12 mouse cellular contexts compared by ENCODE assay signal in genomic region chr1:73970161-73970730, GRCm38 (mm10).
DNase-seq lines count a peak whose midpoint lies in the region; ATAC-seq and TF ChIP-seq lines count a peak whose summit lies in the region.
"Had no signal": no experiment of that assay in that cellular context is flagged by ENCODE, and none has a peak within 500 bp of the region (broad histone marks: within the 10 kb centered on the region; RNA-seq: fewer than 3 reads in every experiment).

No protein-coding gene starts in this region.

- no peak for ATAC-seq in heart, embryonic 12.5 days (ENCODE audit: insufficient number of reproducible peaks, low FRiP score)
- no peak for ATAC-seq in lung, embryonic 15.5 days (ENCODE audit: borderline replicate concordance, extremely low read depth, low FRiP score, low TSS enrichment)
- ATAC-seq in hematopoietic stem cell, adult 5-6 weeks (replicated peaks in 1 of 2; ENCODE audit: insufficient read depth in 1 of 2, low FRiP score in 2 of 2, low TSS enrichment in 1 of 2, low read depth in 1 of 2, poor library complexity in 2 of 2, severe bottlenecking in 2 of 2): peak; percentile 59 to 61
- ATAC-seq in stomach, embryonic 16.5 days (ENCODE audit: insufficient read depth, low FRiP score): no peak
- ATAC-seq in erythroid progenitor cell, adult 5-6 weeks (replicated peaks; ENCODE audit: low FRiP score, poor library complexity, severe bottlenecking): no peak
- ATAC-seq: forebrain, postnatal 0 days; hindbrain, embryonic 16.5 days; midbrain, embryonic 16.5 days had no signal

- no peaks in the 10 kb centered on the region for H3K27me3 ChIP-seq in heart, embryonic 12.5 days (replicated peaks)
- H3K27me3 ChIP-seq in lung, embryonic 15.5 days: no peaks in the 10 kb centered on the region
- H3K27me3 ChIP-seq in stomach, embryonic 16.5 days (ENCODE audit: control insufficient read depth, insufficient read depth, low read length): no peaks in the 10 kb centered on the region

- intact Hi-C loops in heart, postnatal 25 days (cut with DNase I): loop anchor here (2.0 kb wide), 1 partner anchor 15 kb away; no protein-coding TSS in a partner anchor

- H3K4me3 ChIP-seq in heart, embryonic 12.5 days: no peak overlapping the region
- no peak overlapping the region for H3K4me3 ChIP-seq in lung, embryonic 15.5 days
- H3K4me3 ChIP-seq in lung, adult 2 months (replicated peaks; ENCODE audit: extremely low read depth, low read depth, low read length): no peak overlapping the region
- H3K4me3 ChIP-seq in stomach, embryonic 16.5 days (replicated peaks; ENCODE audit: low read length): no peak overlapping the region

- no peak for TF ChIP-seq CTCF in lung, adult 2 months (IDR thresholded peaks at IDR 0.05; ENCODE audit: insufficient read depth, low read length)

- 0 out of 2 replicates have a peak overlapping the region, but pooled peaks have one; percentile 30 for H3K9ac ChIP-seq in heart, embryonic 12.5 days
- no peak overlapping the region for H3K9ac ChIP-seq in lung, embryonic 15.5 days
- 0 out of 2 replicates have a peak overlapping the region, but pooled peaks have one; percentile 49 for H3K9ac ChIP-seq in stomach, embryonic 16.5 days (ENCODE audit: low read length)
- H3K9ac ChIP-seq: forebrain, postnatal 0 days had no signal

- TF ChIP-seq POLR2A in lung, adult 2 months (IDR thresholded peaks at IDR 0.05; ENCODE audit: borderline replicate concordance, extremely low read depth, low read depth, low read length): no peak

- 39% methylated on average over 5 of the region's 5 CpGs for WGBS in heart, embryonic 12.5 days
- WGBS in lung, embryonic 15.5 days: 25% methylated on average over 5 of the region's 5 CpGs
- 36% methylated on average over 5 of the region's 5 CpGs for WGBS in lung, adult 2 months
- 26% methylated on average over 5 of the region's 5 CpGs for WGBS in stomach, embryonic 16.5 days

- peak overlapping the region; percentile 62 for H3K27ac ChIP-seq in heart, embryonic 12.5 days (ENCODE audit: poor library complexity, severe bottlenecking)
- peak overlapping the region; percentile 21; the same call in 1 of the 2 replicates for H3K27ac ChIP-seq in lung, embryonic 15.5 days
- no peak overlapping the region for H3K27ac ChIP-seq in stomach, embryonic 16.5 days (ENCODE audit: low read length)

- DNase-seq in heart, postnatal 25 days (ENCODE audit: low spot score): no peak
- no peak for DNase-seq in lung, adult 2 months
- no peak for DNase-seq in frontal cortex, postnatal 25 days (ENCODE audit: low spot score in 2 of 2)
- DNase-seq: forebrain, postnatal 0 days; lung, postnatal 10 days had no signal

- H3K4me1 ChIP-seq in heart, embryonic 12.5 days (replicated peaks): peaks cover 92% of the 10 kb centered on the region
- H3K4me1 ChIP-seq in lung, embryonic 15.5 days: peaks cover 58% of the 10 kb centered on the region
- H3K4me1 ChIP-seq in lung, adult 2 months (ENCODE audit: control insufficient read depth, insufficient read depth, low read length): peaks cover 20% of the 10 kb centered on the region
- H3K4me1 ChIP-seq in stomach, embryonic 16.5 days (ENCODE audit: control insufficient read depth, insufficient read depth, low read length): peaks cover 40% of the 10 kb centered on the region

- no peaks in the 10 kb centered on the region for H3K9me3 ChIP-seq in heart, embryonic 12.5 days (replicated peaks)
- no peaks in the 10 kb centered on the region for H3K9me3 ChIP-seq in lung, embryonic 15.5 days
- no peaks in the 10 kb centered on the region for H3K9me3 ChIP-seq in stomach, embryonic 16.5 days (replicated peaks; ENCODE audit: control insufficient read depth, low read length)

- peaks cover 55% of the 10 kb centered on the region for H3K36me3 ChIP-seq in heart, embryonic 12.5 days
- peaks cover 23% of the 10 kb centered on the region for H3K36me3 ChIP-seq in lung, embryonic 15.5 days
- no peaks in the 10 kb centered on the region for H3K36me3 ChIP-seq in stomach, embryonic 16.5 days (ENCODE audit: control insufficient read depth, insufficient read depth, low read length)

- no peak overlapping the region for H3K4me2 ChIP-seq in heart, embryonic 12.5 days
- no peak overlapping the region for H3K4me2 ChIP-seq in lung, embryonic 15.5 days
- H3K4me2 ChIP-seq in stomach, embryonic 16.5 days (ENCODE audit: low read depth, low read length): no peak overlapping the region

Comparison
In these comparisons a context has a peak if more than half of its experiments do, and no peak if none do; other contexts are left out.
1. ATAC-seq: peak in hematopoietic stem cell, adult 5-6 weeks (2 of 2); none in heart, embryonic 12.5 days (single experiment), lung, embryonic 15.5 days (single experiment), stomach, embryonic 16.5 days (single experiment) and erythroid progenitor cell, adult 5-6 weeks (single experiment).